Mouse (Mus musculus) lung, adult 2 months (tissue): ENCODE data around the gene Katna1.

ENCODE experiments used
- CTCF ChIP-seq: fragments of 200-500 bp; IDR thresholded peaks from 2 replicates; pipeline ENCODE4 v1.5.1; 2011; ENCODE audit warnings: mild to moderate bottlenecking, low read length, control low read depth; ENCODE audit not compliant: insufficient read depth
- POLR2A ChIP-seq: fragments of 200-500 bp; IDR thresholded peaks from 2 replicates; pipeline ENCODE4 v1.6.1; 2011; ENCODE audit warnings: low read depth, mild to moderate bottlenecking, control low read depth, low read length, borderline replicate concordance; ENCODE audit errors: extremely low read depth

- no peak for TF ChIP-seq CTCF
- no peak for TF ChIP-seq POLR2A
Observed at GRCm38 (mm10) chr10:7787319-7787718, 61.5 kb downstream of the Katna1 start.
